Mouse (Mus musculus) left cerebral cortex, postnatal 14 days (tissue): ENCODE results near the gene Phldb3. TPM values are rescaled to one million over a fixed set of nuclear protein-coding genes. Genes with fewer than 3 reads are reported as not detected.

ENCODE experiments used
- DNase-seq, 2 experiments: peaks; one replicate each; pipeline ENCODE4 v3.0.0; 2021 to 2022; ENCODE audit warnings: low spot score in 2 of 2, mixed read lengths in 1 of 2
- intact Hi-C: fragments of 180-260 bp; cut with DNase I; formaldehyde crosslinking; loops from one replicate; pipeline ENCODE4 v1.15.1; 2025
- long read RNA-seq, 2 experiments: library from polyadenylated mRNA; stranded (forward); transcript quantifications; one replicate each; pipeline ENCODE4 v2.0.0; 2021
- total RNA-seq, 2 experiments: library from RNA; stranded (reverse); gene quantifications; 2 replicates each; pipeline ENCODE4 v1.2.3; 2021

Phldb3 gene
- total RNA-seq: under 1 TPM in 1 of 2 experiments, not detected in 1; 0.42 TPM
- long read RNA-seq, experiment 1: 0 reads
- long read RNA-seq, experiment 2: 0 reads

- intact Hi-C loops: no loop called here
- DNase-seq: no peak
These were observed at the start of gene Phldb3 for GRCm38 (mm10) chr7:24610144-24610878. Gene Phldb3, plus strand, starts transcription at chr7:24610763.

- intact Hi-C loops: no loop called here
- DNase-seq: no peak
These were observed 49.1 kb upstream of the Phldb3 start for GRCm38 (mm10) chr7:24561450-24561849.

GRCm38 (mm10) chr7:24563191-24563836 is 47.2 kb upstream of the Phldb3 start:
- intact Hi-C loops: no loop called here
- DNase-seq: no peak

- intact Hi-C loops: no loop called here
- DNase-seq: no peak
These were observed 46.7 kb upstream of the Phldb3 start for GRCm38 (mm10) chr7:24563837-24564206.

- intact Hi-C loops: no loop called here
- peak; percentile 65 to 70 for DNase-seq
These were observed 45.8 kb upstream of the Phldb3 start for GRCm38 (mm10) chr7:24564607-24565265.

- intact Hi-C loops: no loop called here
These were observed 44.9 kb upstream of the Phldb3 start for GRCm38 (mm10) chr7:24565627-24566026.

GRCm38 (mm10) chr7:24566206-24566605 is 44.4 kb upstream of the Phldb3 start:
- DNase-seq: no peak
- intact Hi-C loops: no loop called here

More at GRCm38 (mm10) chr7:24565627-24566026, 44.9 kb upstream of the Phldb3 start:
- DNase-seq: no peak

- intact Hi-C loops: no loop called here
- DNase-seq: no peak
These were observed 42.1 kb upstream of the Phldb3 start for GRCm38 (mm10) chr7:24568512-24568911.

GRCm38 (mm10) chr7:24571071-24571470 is 39.5 kb upstream of the Phldb3 start:
- DNase-seq: no peak

GRCm38 (mm10) chr7:24572455-24572854 is 38.1 kb upstream of the Phldb3 start:
- intact Hi-C loops: no loop called here
- DNase-seq: no peak

More at GRCm38 (mm10) chr7:24571071-24571470, 39.5 kb upstream of the Phldb3 start:
- intact Hi-C loops: no loop called here

- no peak for DNase-seq
- intact Hi-C loops: no loop called here
These were observed 36.3 kb upstream of the Phldb3 start for GRCm38 (mm10) chr7:24574224-24574796.

GRCm38 (mm10) chr7:24577811-24578210 is 32.8 kb upstream of the Phldb3 start:
- intact Hi-C loops: no loop called here
- no peak for DNase-seq

GRCm38 (mm10) chr7:24584876-24585275 is 25.7 kb upstream of the Phldb3 start:
- intact Hi-C loops: no loop called here
- no peak for DNase-seq

GRCm38 (mm10) chr7:24585995-24586394 is 24.6 kb upstream of the Phldb3 start:
- intact Hi-C loops: no loop called here

GRCm38 (mm10) chr7:24586828-24587227 is 23.7 kb upstream of the Phldb3 start:
- no peak for DNase-seq
- intact Hi-C loops: no loop called here

More at GRCm38 (mm10) chr7:24585995-24586394, 24.6 kb upstream of the Phldb3 start:
- no peak for DNase-seq

GRCm38 (mm10) chr7:24587330-24588105 is 23.0 kb upstream of the Phldb3 start, which contains the start of the genes Ethe1 and Zfp575:
Gene Ethe1, plus strand, starts transcription at chr7:24587543.
Gene Zfp575, minus strand, starts transcription at chr7:24587641.
- peak; percentile 84 for DNase-seq
- intact Hi-C loops: no loop called here

- no peak for DNase-seq
- intact Hi-C loops: no loop called here
These were observed 22.2 kb upstream of the Phldb3 start for GRCm38 (mm10) chr7:24588336-24588735.

- DNase-seq: no peak
- intact Hi-C loops: no loop called here
These were observed 18.8 kb upstream of the Phldb3 start for GRCm38 (mm10) chr7:24591735-24592134.

- intact Hi-C loops: no loop called here
- no peak for DNase-seq
These were observed 18.4 kb upstream of the Phldb3 start for GRCm38 (mm10) chr7:24592163-24592562.
